Mouse (Mus musculus) large intestine, adult 2 months (tissue): Measurements from ENCODE around the gene Rhob. TPM values are rescaled to one million over a fixed set of nuclear protein-coding genes. Genes with fewer than 3 reads are reported as not detected.

ENCODE experiments used
- DNase-seq: peaks from one replicate; pipeline ENCODE4 v3.0.0-alpha.2; 2012; ENCODE audit warnings: low read depth, low spot score
- WGBS: fragments of 180-500 bp; shearing (Covaris S2); methylation state at CpG from one replicate; pipeline ENCODE4 v1.1.7; 2018; 5-methylcytosine and 5-hydroxymethylcytosine counted together
- polyA plus RNA-seq: library from polyadenylated mRNA; depleted of rRNA; stranded (reverse); fragments of >200 nt; gene quantifications from 2 replicates; pipeline ENCODE4 v1.2.3, GENCODE M21; 2012; rRNA removed

The Rhob gene
- polyA plus RNA-seq = 106 and 134 TPM in 2 replicates

GRCm38 (mm10) chr12:8499871-8500596, at the start of gene Rhob:
Gene Rhob (minus strand): TSS chr12:8500009.
- WGBS = under 1% methylated on average over 56 of the region's 56 CpGs
- DNase-seq = no peak

- DNase-seq = peak; percentile 80
These were observed 47.5 kb upstream of the Rhob start for GRCm38 (mm10) chr12:8547357-8547756.

GRCm38 (mm10) chr12:8546801-8547200, 47.0 kb upstream of the Rhob start:
- DNase-seq = no peak
- WGBS = 83% methylated on average over 6 of the region's 6 CpGs

More at GRCm38 (mm10) chr12:8547357-8547756, 47.5 kb upstream of the Rhob start:
- 15% methylated on average over 11 of the region's 11 CpGs for WGBS

- DNase-seq = no peak
- 78% methylated on average over 5 of the region's 5 CpGs for WGBS
These were observed 45.3 kb upstream of the Rhob start for GRCm38 (mm10) chr12:8545066-8545610.

GRCm38 (mm10) chr12:8542371-8542770, 42.6 kb upstream of the Rhob start:
- no peak for DNase-seq
- WGBS = 88% methylated on average over 4 of the region's 4 CpGs

GRCm38 (mm10) chr12:8539471-8539870, 39.7 kb upstream of the Rhob start:
- peak; percentile 40 for DNase-seq
- WGBS = 44% methylated on average over 13 of the region's 13 CpGs

GRCm38 (mm10) chr12:8537291-8537690, 37.5 kb upstream of the Rhob start:
- 94% methylated on average over 5 of the region's 5 CpGs for WGBS
- no peak for DNase-seq

GRCm38 (mm10) chr12:8536221-8536965, 36.6 kb upstream of the Rhob start:
- DNase-seq = no peak
- 71% methylated on average over 9 of the region's 9 CpGs for WGBS

- WGBS = 88% methylated on average over 7 of the region's 7 CpGs
- DNase-seq = no peak
These were observed 35.8 kb upstream of the Rhob start for GRCm38 (mm10) chr12:8535596-8535995.

GRCm38 (mm10) chr12:8534915-8535314, 35.1 kb upstream of the Rhob start:
- 38% methylated on average over 1 of the region's 1 CpGs for WGBS
- DNase-seq = no peak

- 58% methylated on average over 5 of the region's 5 CpGs for WGBS
- DNase-seq = no peak
These were observed 28.0 kb upstream of the Rhob start for GRCm38 (mm10) chr12:8527770-8528169.

- 84% methylated on average over 1 of the region's 1 CpGs for WGBS
- DNase-seq = no peak
These were observed 27.4 kb upstream of the Rhob start for GRCm38 (mm10) chr12:8527175-8527574.

GRCm38 (mm10) chr12:8524062-8524461, 24.3 kb upstream of the Rhob start:
- DNase-seq = no peak
- 79% methylated on average over 5 of the region's 5 CpGs for WGBS

- 48% methylated on average over 2 of the region's 2 CpGs for WGBS
- DNase-seq = no peak
These were observed 22.9 kb upstream of the Rhob start for GRCm38 (mm10) chr12:8522711-8523110.

GRCm38 (mm10) chr12:8521375-8522047, 21.7 kb upstream of the Rhob start:
- no peak for DNase-seq
- WGBS = 54% methylated on average over 12 of the region's 12 CpGs

- 73% methylated on average over 12 of the region's 12 CpGs for WGBS
- no peak for DNase-seq
These were observed 19.8 kb upstream of the Rhob start for GRCm38 (mm10) chr12:8519431-8520160.

GRCm38 (mm10) chr12:8511037-8511882, 11.5 kb upstream of the Rhob start:
- peak; percentile 76 for DNase-seq
- WGBS = 23% methylated on average over 18 of the region's 18 CpGs

GRCm38 (mm10) chr12:8510317-8510988, 10.6 kb upstream of the Rhob start:
- WGBS = 22% methylated on average over 6 of the region's 6 CpGs

More at GRCm38 (mm10) chr12:8510317-8510988, 10.6 kb upstream of the Rhob start:
- no peak for DNase-seq
